Mouse (Mus musculus): ENCODE measurements around the gene Jmjd1c. TPM values are rescaled to one million over a fixed set of nuclear protein-coding genes. Genes with fewer than 3 reads are reported as not detected.
A peak's percentile ranks its signal among the peaks of the same experiment; 100 is the strongest.

Gene Jmjd1c
- total and polyA plus RNA-seq, 3 experiments, result 8.5 to 36.8 (median 34.5) TPM

- Histone ChIP-seq H3K4me1 (ENCODE audit: control insufficient read depth, insufficient read depth, low read length) (peaks cover 14% of the 10 kb centered on the region), H3K27ac (no peak overlapping the region), H3K79me2 (replicated peaks; ENCODE audit: control insufficient read depth, insufficient read depth, low read length) (peaks cover 2% of the 10 kb centered on the region), H3K9ac (ENCODE audit: low read depth, low read length) (no peak overlapping the region), H3K36me3 (ENCODE audit: control insufficient read depth, insufficient read depth, low read length) (peaks cover 22% of the 10 kb centered on the region), H3K27me3 (ENCODE audit: control insufficient read depth, insufficient read depth, low read length) (no peaks in the 10 kb centered on the region), H3K4me3 (no peak overlapping the region)
- intact Hi-C loops (cut with DNase I), result no loop called here
- no peak for TF ChIP-seq POLR2A (IDR thresholded peaks at IDR 0.05; ENCODE audit: insufficient read depth, low read depth, low read length)
- peak; percentile 59 for TF ChIP-seq CTCF (IDR thresholded peaks at IDR 0.05)
- DNase-seq, result peak in 1 of 2 experiments; percentile 36
- WGBS, result 30% methylated on average over 1 of the region's 1 CpGs
These were observed 94.3 kb downstream of the Jmjd1c start for GRCm38 (mm10) chr10:67190261-67190660.

GRCm38 (mm10) chr10:67192366-67192765 is 96.4 kb downstream of the Jmjd1c start:
- Histone ChIP-seq H3K79me2 (replicated peaks; ENCODE audit: control insufficient read depth, insufficient read depth, low read length) (peaks cover 2% of the 10 kb centered on the region), H3K9ac (ENCODE audit: low read depth, low read length) (no peak overlapping the region), H3K36me3 (ENCODE audit: control insufficient read depth, insufficient read depth, low read length) (peaks cover 31% of the 10 kb centered on the region), H3K4me3 (no peak overlapping the region), H3K27me3 (ENCODE audit: control insufficient read depth, insufficient read depth, low read length) (no peaks in the 10 kb centered on the region), H3K4me1 (ENCODE audit: control insufficient read depth, insufficient read depth, low read length) (peaks cover 18% of the 10 kb centered on the region), H3K27ac (no peak overlapping the region)
- intact Hi-C loops (cut with DNase I), result no loop called here
- TF ChIP-seq CTCF (IDR thresholded peaks at IDR 0.05) (peak; percentile 74), POLR2A (IDR thresholded peaks at IDR 0.05; ENCODE audit: insufficient read depth, low read depth, low read length) (no peak), EP300 (IDR thresholded peaks at IDR 0.05; ENCODE audit: insufficient read depth, low read depth, low read length) (no peak)
- WGBS, result 93% methylated on average over 3 of the region's 3 CpGs
- DNase-seq, result peak in 1 of 2 experiments; percentile 36

- no peak overlapping the region for H3K9ac ChIP-seq (ENCODE audit: low read depth, low read length)
- H3K4me1 ChIP-seq (ENCODE audit: control insufficient read depth, insufficient read depth, low read length), result peaks cover 22% of the 10 kb centered on the region
- H3K79me2 ChIP-seq (replicated peaks; ENCODE audit: control insufficient read depth, insufficient read depth, low read length), result peaks cover 2% of the 10 kb centered on the region
- peak overlapping the region; percentile 29; the same call in 1 of the 2 replicates for H3K27ac ChIP-seq
- H3K27me3 ChIP-seq (ENCODE audit: control insufficient read depth, insufficient read depth, low read length), result no peaks in the 10 kb centered on the region
- 44% methylated on average over 3 of the region's 3 CpGs for WGBS
- intact Hi-C loops (cut with DNase I), result no loop called here
- no peak overlapping the region for H3K4me3 ChIP-seq
- DNase-seq, result no peak
- H3K36me3 ChIP-seq (ENCODE audit: control insufficient read depth, insufficient read depth, low read length), result peaks cover 31% of the 10 kb centered on the region
- TF ChIP-seq POLR2A (IDR thresholded peaks at IDR 0.05; ENCODE audit: insufficient read depth, low read depth, low read length) (no peak), CTCF (IDR thresholded peaks at IDR 0.05) (no peak), EP300 (IDR thresholded peaks at IDR 0.05; ENCODE audit: insufficient read depth, low read depth, low read length) (no peak)
These were observed 97.2 kb downstream of the Jmjd1c start for GRCm38 (mm10) chr10:67193003-67193652.

- 82% methylated on average over 3 of the region's 3 CpGs for WGBS
- peaks cover 30% of the 10 kb centered on the region for H3K36me3 ChIP-seq (ENCODE audit: control insufficient read depth, insufficient read depth, low read length)
- H3K4me3 ChIP-seq, result no peak overlapping the region
- H3K79me2 ChIP-seq (replicated peaks; ENCODE audit: control insufficient read depth, insufficient read depth, low read length), result peaks cover 2% of the 10 kb centered on the region
- H3K4me1 ChIP-seq (ENCODE audit: control insufficient read depth, insufficient read depth, low read length), result peaks cover 21% of the 10 kb centered on the region
- no peak overlapping the region for H3K27ac ChIP-seq
- intact Hi-C loops (cut with DNase I), result no loop called here
- TF ChIP-seq POLR2A (IDR thresholded peaks at IDR 0.05; ENCODE audit: insufficient read depth, low read depth, low read length) (no peak), CTCF (IDR thresholded peaks at IDR 0.05) (no peak), EP300 (IDR thresholded peaks at IDR 0.05; ENCODE audit: insufficient read depth, low read depth, low read length) (no peak)
- no peak overlapping the region for H3K9ac ChIP-seq (ENCODE audit: low read depth, low read length)
- no peaks in the 10 kb centered on the region for H3K27me3 ChIP-seq (ENCODE audit: control insufficient read depth, insufficient read depth, low read length)
- DNase-seq, result no peak
These were observed 98.1 kb downstream of the Jmjd1c start for GRCm38 (mm10) chr10:67194046-67194445.

- intact Hi-C loops (cut with DNase I), result no loop called here
- TF ChIP-seq CTCF (IDR thresholded peaks at IDR 0.05) (no peak), POLR2A (IDR thresholded peaks at IDR 0.05; ENCODE audit: insufficient read depth, low read depth, low read length) (no peak), EP300 (IDR thresholded peaks at IDR 0.05; ENCODE audit: insufficient read depth, low read depth, low read length) (no peak)
- Histone ChIP-seq H3K27me3 (ENCODE audit: control insufficient read depth, insufficient read depth, low read length) (no peaks in the 10 kb centered on the region), H3K9ac (ENCODE audit: low read depth, low read length) (no peak overlapping the region), H3K36me3 (ENCODE audit: control insufficient read depth, insufficient read depth, low read length) (peaks cover 33% of the 10 kb centered on the region), H3K79me2 (replicated peaks; ENCODE audit: control insufficient read depth, insufficient read depth, low read length) (peaks cover 6% of the 10 kb centered on the region), H3K4me3 (no peak overlapping the region), H3K27ac (no peak overlapping the region), H3K4me1 (ENCODE audit: control insufficient read depth, insufficient read depth, low read length) (peaks cover 22% of the 10 kb centered on the region)
- DNase-seq, result no peak
- WGBS, result 100% methylated on average over 1 of the region's 1 CpGs
These were observed 99.7 kb downstream of the Jmjd1c start for GRCm38 (mm10) chr10:67195671-67196070.

GRCm38 (mm10) chr10:67197186-67197585 is 101.3 kb downstream of the Jmjd1c start:
- H3K27me3 ChIP-seq (ENCODE audit: control insufficient read depth, insufficient read depth, low read length), result no peaks in the 10 kb centered on the region
- H3K4me1 ChIP-seq (ENCODE audit: control insufficient read depth, insufficient read depth, low read length), result peaks cover 26% of the 10 kb centered on the region
- TF ChIP-seq POLR2A (IDR thresholded peaks at IDR 0.05; ENCODE audit: insufficient read depth, low read depth, low read length) (no peak), CTCF (IDR thresholded peaks at IDR 0.05) (no peak), EP300 (IDR thresholded peaks at IDR 0.05; ENCODE audit: insufficient read depth, low read depth, low read length) (no peak)
- H3K4me3 ChIP-seq, result no peak overlapping the region
- H3K27ac ChIP-seq, result no peak overlapping the region
- intact Hi-C loops (cut with DNase I), result no loop called here
- peaks cover 41% of the 10 kb centered on the region for H3K36me3 ChIP-seq (ENCODE audit: control insufficient read depth, insufficient read depth, low read length)
- 39% methylated on average over 4 of the region's 4 CpGs for WGBS
- H3K9ac ChIP-seq (ENCODE audit: low read depth, low read length), result no peak overlapping the region; the same call in 1 of the 2 replicates
- H3K79me2 ChIP-seq (replicated peaks; ENCODE audit: control insufficient read depth, insufficient read depth, low read length), result peaks cover 6% of the 10 kb centered on the region
- DNase-seq, result no peak

Data from heart, adult 2 months (tissue).